Mouse (Mus musculus): ENCODE data around the gene Gm35134. TPM values are rescaled to one million over a fixed set of nuclear protein-coding genes. Genes with fewer than 3 reads are reported as not detected.

The Gm35134 gene
- polyA plus RNA-seq (2015; fragmentation: Nextera tagmentation; extraction: Ambion mirVana): not detected in 2 replicates

DNA sequence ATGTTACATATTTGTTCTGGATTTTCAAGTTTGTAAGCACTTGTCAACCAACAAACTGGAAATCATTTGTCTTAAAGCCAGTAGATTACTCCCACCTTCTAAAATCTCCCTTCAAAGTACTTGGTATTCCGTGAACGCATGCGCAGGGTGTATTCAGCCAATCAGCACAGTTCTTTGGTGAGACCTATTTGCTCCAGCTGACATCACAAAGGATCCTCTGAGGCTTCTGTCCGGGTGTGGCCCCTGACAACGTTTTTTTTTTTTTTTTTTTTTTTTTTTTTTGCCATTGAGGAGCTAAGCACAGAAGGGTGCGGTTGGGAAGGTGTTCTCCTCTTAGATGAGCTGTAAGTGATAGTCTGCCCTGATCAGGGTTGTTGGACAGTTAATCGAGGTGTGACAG lies at the start of gene Gm35134:
Gene Gm35134 (plus strand): TSS at position 301 of the 400 bp plus-strand sequence.

